Mouse (Mus musculus) B cell, adult 2 months (primary cell): ENCODE results near the gene Aimp2.

Experiments
- DNase-seq, 2 experiments: peaks; one replicate each; pipeline ENCODE4 v3.0.0; 2022

Gene Aimp2

DNA sequence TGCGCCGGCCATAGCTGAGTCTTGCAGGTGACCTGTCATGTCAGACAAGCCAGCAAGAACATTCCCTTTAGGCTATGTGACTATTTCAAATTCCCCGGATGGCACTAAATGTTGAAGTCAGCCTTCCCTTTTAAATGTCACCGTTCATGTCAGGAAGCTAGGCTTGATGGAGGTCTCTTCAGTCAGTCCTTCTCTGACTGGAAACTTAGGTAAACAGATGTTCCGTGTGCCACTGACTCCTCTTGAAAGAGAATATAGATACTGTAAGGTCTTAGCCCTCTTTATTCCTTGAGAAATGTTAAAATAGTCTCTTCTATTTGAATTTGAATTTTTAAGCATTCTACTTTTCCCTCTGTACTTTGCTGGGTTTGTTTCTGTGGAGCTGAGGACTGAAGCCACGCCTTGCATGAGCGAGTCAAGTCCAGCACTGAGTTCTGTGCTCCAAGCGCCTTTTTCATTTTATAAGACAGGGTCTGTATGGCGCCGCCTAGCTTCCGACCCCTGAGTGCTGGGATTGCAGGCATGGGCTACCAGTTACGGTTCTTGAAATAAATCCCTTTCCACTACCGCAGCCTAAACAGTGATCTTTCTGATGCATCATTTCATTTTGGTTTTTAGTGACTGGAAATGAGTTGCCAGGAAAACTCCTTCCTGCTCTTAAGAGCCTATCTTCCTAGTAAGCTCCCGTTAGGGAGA lies 11.9 kb downstream of the Aimp2 start, which contains the start of gene Ankrd61:
TSS of gene Ankrd61 (minus strand) at position 51 of the 696 bp plus-strand sequence.
- no peak for DNase-seq

DNA sequence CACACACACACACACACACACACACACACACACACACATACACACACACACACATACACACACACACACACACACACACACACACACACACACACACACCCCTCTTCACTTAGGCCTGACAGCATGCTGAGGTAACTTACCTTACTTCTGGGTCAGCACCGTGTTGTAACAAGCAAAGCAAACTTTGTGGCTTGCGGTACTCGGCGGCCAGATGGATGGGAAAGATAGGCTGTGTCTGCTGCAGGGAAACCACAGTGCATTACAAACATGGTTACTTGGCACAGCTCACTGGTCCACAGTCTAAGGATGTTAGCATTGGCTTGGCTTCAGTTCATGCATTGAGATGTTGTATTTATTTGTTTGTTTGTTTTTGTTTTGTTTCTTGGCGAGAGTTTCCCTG lies 16.3 kb downstream of the Aimp2 start:
- DNase-seq = no peak

DNA sequence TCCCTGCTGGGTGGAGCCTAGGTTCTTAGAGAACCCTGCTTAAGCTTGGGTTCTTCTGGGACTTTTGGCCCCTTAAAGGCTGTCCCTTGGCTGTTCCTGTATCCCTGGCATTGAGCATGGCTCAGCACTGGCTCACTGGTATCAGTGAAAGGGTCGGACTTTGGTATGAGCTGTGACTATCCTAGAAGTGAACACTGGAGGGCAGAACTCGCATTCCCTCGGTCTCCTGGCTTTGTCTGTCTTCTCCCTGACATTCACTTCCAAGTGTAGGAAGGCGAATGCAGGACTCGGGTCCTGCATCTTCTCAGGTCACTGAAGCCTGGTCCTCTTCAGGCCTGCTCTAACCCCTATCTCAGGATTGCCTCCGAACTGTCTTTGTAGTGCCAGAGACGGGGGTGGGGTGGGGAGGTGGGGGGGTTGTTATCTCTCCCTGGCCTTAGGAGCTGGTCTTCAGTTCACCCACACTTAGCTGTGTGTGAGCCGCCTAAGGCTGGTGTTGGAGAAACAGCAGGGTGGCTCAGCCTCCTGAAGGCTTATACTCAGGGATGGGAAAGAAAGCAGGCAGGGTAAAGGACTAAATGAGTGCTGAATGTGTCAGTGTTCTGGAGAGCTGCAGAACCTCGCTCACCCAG lies 17.3 kb downstream of the Aimp2 start:
- no peak for DNase-seq

GRCm38 (mm10) chr5:143890741-143891140 lies 18.9 kb downstream of the Aimp2 start:
- no peak for DNase-seq

GRCm38 (mm10) chr5:143885274-143885673 lies 24.4 kb downstream of the Aimp2 start:
- DNase-seq = no peak

- no peak for DNase-seq
Measured at GRCm38 (mm10) chr5:143874571-143874970, 35.1 kb downstream of the Aimp2 start.

GRCm38 (mm10) chr5:143871547-143872169 lies 38.0 kb downstream of the Aimp2 start:
- DNase-seq = peak; percentile 34 to 35
